Mouse (Mus musculus): ENCODE data around the gene Pcyt1b.

DNA sequence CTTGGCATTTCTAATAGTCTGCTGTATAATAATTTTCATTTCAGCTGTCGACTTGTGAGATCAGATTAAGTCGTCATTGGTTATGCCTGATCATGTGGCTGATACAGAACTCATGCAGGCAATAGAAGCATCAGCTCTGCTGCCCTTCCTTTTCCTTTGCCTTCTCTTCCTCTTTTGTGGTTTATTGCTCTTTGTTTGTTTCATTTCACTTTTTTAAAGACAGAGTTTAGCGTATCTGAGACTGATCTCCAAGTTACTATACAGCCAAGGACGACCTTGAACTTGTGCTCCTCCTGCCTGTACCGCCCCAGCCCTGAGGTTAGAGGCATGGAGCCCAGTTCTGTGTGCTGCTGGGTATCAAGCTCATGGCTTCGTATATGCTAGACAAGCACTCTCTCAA is 34.6 kb downstream of the Pcyt1b start:
- TF ChIP-seq CTCF (IDR thresholded peaks at IDR 0.05; ENCODE audit: extremely low read depth, insufficient read depth, low read length): no peak
- TF ChIP-seq POLR2A (IDR thresholded peaks at IDR 0.05; ENCODE audit: extremely low read depth, insufficient read depth, low read length): no peak

Data from cortical plate, adult 2 months (tissue).